Mouse (Mus musculus) MEL (cell line): ENCODE data around the gene Gm17018.

Experiments
- BHLHE40 ChIP-seq: IDR thresholded peaks from 2 replicates; pipeline ENCODE4 v1.6.1; 2012; ENCODE audit warnings: low read depth, mild to moderate bottlenecking, inconsistent platforms, low read length, improper control_type of control experiment, borderline replicate concordance
- EP300 ChIP-seq, 2 experiments: IDR thresholded peaks; 2 replicates each; pipeline ENCODE4 v1.6.1; 2011; ENCODE audit warnings: improper control_type of control experiment in 2 of 2, low read length in 2 of 2, low read depth in 1 of 2, mild to moderate bottlenecking in 1 of 2
- TBP ChIP-seq: IDR thresholded peaks from 2 replicates; pipeline ENCODE4 v1.8.0; 2011; ENCODE audit warnings: low read depth, low read length, improper control_type of control experiment

GRCm38 (mm10) chr19:45607479-45607878, 47.1 kb downstream of the Gm17018 start:
- TF ChIP-seq BHLHE40 = no peak
- no peak for TF ChIP-seq TBP
- TF ChIP-seq EP300 (IDR thresholded peaks at IDR 0.05; ENCODE audit: low read depth in 1 of 2, low read length in 2 of 2) = no peak
